Mouse (Mus musculus): Measurements from ENCODE around the gene Haspin. TPM values are rescaled to one million over a fixed set of nuclear protein-coding genes. Genes with fewer than 3 reads are reported as not detected.

The Haspin gene
- polyA plus RNA-seq, 1 experiment from 2014 or later, result 24.2 TPM

DNA sequence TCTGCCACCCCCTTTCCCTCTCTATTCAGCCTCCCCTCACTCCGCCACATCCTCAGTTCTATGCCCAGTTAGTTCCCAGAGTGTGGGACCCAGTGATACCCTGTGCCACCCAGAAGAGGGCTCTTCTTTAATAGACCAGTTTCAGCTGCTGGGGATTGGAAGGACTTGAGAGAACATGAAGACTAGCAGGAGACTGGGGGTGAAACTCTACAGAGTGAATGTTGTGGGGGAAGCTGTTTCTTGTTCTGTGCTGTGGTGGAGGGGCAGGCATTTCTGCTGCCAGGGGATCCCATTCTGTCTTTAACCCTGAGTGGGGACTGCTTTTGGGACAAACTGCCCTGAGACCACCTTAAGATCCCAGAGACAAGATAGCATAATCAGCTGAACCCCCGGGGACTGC, 47.3 kb downstream of the Haspin start:
- no peak for DNase-seq (ENCODE audit: low spot score)
- H3K4me3 ChIP-seq (ENCODE audit: low read depth, low read length), result no peak overlapping the region
- H3K27ac ChIP-seq (ENCODE audit: low read depth, low read length), result no peak overlapping the region
- ATAC-seq (replicated peaks; ENCODE audit: low FRiP score), result no peak
- WGBS, result 80% methylated on average over 2 of the region's 2 CpGs
- H3K4me2 ChIP-seq, result no peak overlapping the region
- H3K36me3 ChIP-seq (ENCODE audit: control insufficient read depth, insufficient read depth, low read length), result no peaks in the 10 kb centered on the region
- H3K9ac ChIP-seq (ENCODE audit: low read depth, low read length), result no peak overlapping the region
- no peaks in the 10 kb centered on the region for H3K9me3 ChIP-seq (ENCODE audit: control insufficient read depth, low read length)
- H3K27me3 ChIP-seq (replicated peaks; ENCODE audit: control insufficient read depth, insufficient read depth, low read length), result no peaks in the 10 kb centered on the region
- H3K4me1 ChIP-seq (replicated peaks; ENCODE audit: control insufficient read depth, insufficient read depth, low read length), result no peaks in the 10 kb centered on the region; the same call in 1 of the 2 replicates

DNA sequence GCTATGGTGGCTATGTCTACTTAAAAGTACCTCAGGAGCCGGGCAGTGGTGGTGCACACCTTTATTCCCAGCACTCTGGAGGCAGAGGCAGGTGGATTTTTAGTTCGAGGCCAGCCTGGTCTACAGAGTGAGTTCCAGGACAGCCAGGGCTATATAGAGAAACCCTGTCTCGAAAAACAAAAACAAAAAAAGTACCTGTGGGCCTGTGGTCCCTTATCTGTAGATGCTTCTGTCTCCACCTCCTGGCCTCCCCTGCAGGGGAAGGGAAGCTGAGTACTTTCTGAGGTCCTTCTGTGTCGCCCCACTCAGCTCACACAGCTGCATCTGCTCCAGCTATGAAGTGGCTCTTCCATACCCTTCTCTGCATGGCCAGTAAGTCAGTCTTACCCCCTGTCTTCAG, 47.8 kb downstream of the Haspin start, which contains the start of gene Itgae:
Itgae (plus strand) TSS at position 301 of the 400 bp plus-strand sequence.
- H3K9me3 ChIP-seq (ENCODE audit: control insufficient read depth, low read length), result no peaks in the 10 kb centered on the region
- no peak for DNase-seq (ENCODE audit: low spot score)
- H3K27ac ChIP-seq (ENCODE audit: low read depth, low read length), result no peak within 1 kb of the TSS
- H3K4me3 ChIP-seq (ENCODE audit: low read depth, low read length), result no peak within 1 kb of the TSS
- no peaks in the 10 kb centered on the region for H3K27me3 ChIP-seq (replicated peaks; ENCODE audit: control insufficient read depth, insufficient read depth, low read length)
- H3K4me1 ChIP-seq (replicated peaks; ENCODE audit: control insufficient read depth, insufficient read depth, low read length), result no peaks in the 10 kb centered on the region; the same call in 1 of the 2 replicates
- no peaks in the 10 kb centered on the region for H3K36me3 ChIP-seq (ENCODE audit: control insufficient read depth, insufficient read depth, low read length)
- ATAC-seq (replicated peaks; ENCODE audit: low FRiP score), result no peak
- 72% methylated on average over 4 of the region's 4 CpGs for WGBS
- H3K9ac ChIP-seq (ENCODE audit: low read depth, low read length), result no peak within 1 kb of the TSS
- no peak within 1 kb of the TSS for H3K4me2 ChIP-seq

DNA sequence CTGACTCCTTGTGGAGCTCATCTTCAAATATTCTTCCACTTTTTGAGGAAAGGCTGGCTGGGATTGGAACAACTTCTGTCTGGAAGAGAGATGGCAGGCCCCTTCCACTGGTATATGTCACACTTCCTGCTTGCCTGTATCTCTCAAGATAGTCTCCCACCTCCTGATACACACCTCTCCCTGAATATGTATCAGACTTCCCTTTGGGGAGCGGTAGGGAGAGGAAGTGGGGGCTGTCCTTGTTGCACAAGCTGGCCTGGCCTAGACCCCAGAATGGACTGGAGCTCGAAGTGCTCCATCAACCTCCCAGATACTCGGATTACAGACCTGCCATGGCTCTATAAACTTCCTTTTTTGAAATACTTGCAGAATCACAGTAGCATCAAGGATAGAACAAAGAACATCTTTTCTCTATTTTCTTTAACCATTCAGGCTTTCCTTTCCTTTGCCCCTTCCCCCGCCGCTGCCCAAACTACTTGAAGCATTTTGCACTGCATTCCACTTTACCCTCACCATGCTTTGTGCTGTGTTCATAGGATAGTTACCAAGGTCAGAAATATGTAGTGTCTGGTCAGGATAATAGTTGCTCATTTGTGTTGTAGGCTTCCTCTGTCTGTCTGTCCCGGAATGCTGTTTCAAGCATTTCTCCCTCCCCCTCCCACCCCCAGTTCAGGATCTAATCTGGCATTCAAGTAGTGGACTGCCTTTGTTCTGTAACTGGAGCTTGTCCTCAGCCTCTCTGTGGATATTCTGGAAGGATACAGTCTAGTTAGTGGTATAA, 50.2 kb downstream of the Haspin start:
- DNase-seq (ENCODE audit: low spot score) (no peak), ATAC-seq (replicated peaks; ENCODE audit: low FRiP score) (no peak)
- Histone ChIP-seq H3K4me1 (replicated peaks; ENCODE audit: control insufficient read depth, insufficient read depth, low read length) (peaks cover 7% of the 10 kb centered on the region), H3K36me3 (ENCODE audit: control insufficient read depth, insufficient read depth, low read length) (no peaks in the 10 kb centered on the region), H3K4me3 (ENCODE audit: low read depth, low read length) (no peak overlapping the region), H3K9me3 (ENCODE audit: control insufficient read depth, low read length) (no peaks in the 10 kb centered on the region), H3K27ac (ENCODE audit: low read depth, low read length) (no peak overlapping the region), H3K4me2 (no peak overlapping the region), H3K27me3 (replicated peaks; ENCODE audit: control insufficient read depth, insufficient read depth, low read length) (no peaks in the 10 kb centered on the region), H3K9ac (ENCODE audit: low read depth, low read length) (no peak overlapping the region)
- WGBS, result 61% methylated on average over 6 of the region's 6 CpGs

Other genes with a start within 250 kb of the Haspin start
- 23.5 and 25.9 TPM in 2 replicates for gene Atp2a3, start 177.1 kb downstream of the Haspin start, polyA plus RNA-seq (2014; fragmentation: Nextera tagmentation; extraction: Ambion mirVana)
- gene P2rx1, start 139.2 kb downstream of the Haspin start, polyA plus RNA-seq (2014; fragmentation: Nextera tagmentation; extraction: Ambion mirVana), result 17.6 and 18.8 TPM in 2 replicates
- gene Camkk1, start 119.3 kb downstream of the Haspin start, polyA plus RNA-seq (2014; fragmentation: Nextera tagmentation; extraction: Ambion mirVana), result 2.6 and 3.0 TPM in 2 replicates
- gene Ncbp3, start 90.5 kb downstream of the Haspin start, polyA plus RNA-seq (2014; fragmentation: Nextera tagmentation; extraction: Ambion mirVana), result 11.1 and 11.8 TPM in 2 replicates
- 0.43 and 0.60 TPM in 2 replicates for gene Itgae, start 47.7 kb downstream of the Haspin start, polyA plus RNA-seq (2014; fragmentation: Nextera tagmentation; extraction: Ambion mirVana)
- gene P2rx5, start 22.1 kb upstream of the Haspin start, polyA plus RNA-seq (2014; fragmentation: Nextera tagmentation; extraction: Ambion mirVana), result 0.62 and 0.68 TPM in 2 replicates
- 145 and 148 TPM in 2 replicates for gene Emc6, start 38.7 kb upstream of the Haspin start, polyA plus RNA-seq (2014; fragmentation: Nextera tagmentation; extraction: Ambion mirVana)
- gene Tax1bp3, start 38.8 kb upstream of the Haspin start, polyA plus RNA-seq (2014; fragmentation: Nextera tagmentation; extraction: Ambion mirVana), result 81.1 and 85.3 TPM in 2 replicates
- 11.7 and 12.3 TPM in 2 replicates for gene Ctns, start 60.7 kb upstream of the Haspin start, polyA plus RNA-seq (2014; fragmentation: Nextera tagmentation; extraction: Ambion mirVana)
- gene Shpk, start 61.2 kb upstream of the Haspin start, polyA plus RNA-seq (2014; fragmentation: Nextera tagmentation; extraction: Ambion mirVana), result 2.6 and 2.7 TPM in 2 replicates
- gene Trpv1, start 96.0 kb upstream of the Haspin start, polyA plus RNA-seq (2014; fragmentation: Nextera tagmentation; extraction: Ambion mirVana), result not detected in 2 replicates
- 0.04 TPM in 1 of 2 replicates, not detected in the other for gene Trpv3, start 129.1 kb upstream of the Haspin start, polyA plus RNA-seq (2014; fragmentation: Nextera tagmentation; extraction: Ambion mirVana)
- 0.82 and 2.1 TPM in 2 replicates for gene Aspa, start 191.3 kb upstream of the Haspin start, polyA plus RNA-seq (2014; fragmentation: Nextera tagmentation; extraction: Ambion mirVana)
- gene Gm49340, start 191.4 kb upstream of the Haspin start, polyA plus RNA-seq (2014; fragmentation: Nextera tagmentation; extraction: Ambion mirVana), result not detected in 2 replicates
- gene Spata22, start 191.4 kb upstream of the Haspin start, polyA plus RNA-seq (2014; fragmentation: Nextera tagmentation; extraction: Ambion mirVana), result 0.32 TPM in 1 of 2 replicates, not detected in the other
- 0.16 TPM in 1 of 2 replicates, not detected in the other for gene Olfr20, start 212.5 kb upstream of the Haspin start, polyA plus RNA-seq (2014; fragmentation: Nextera tagmentation; extraction: Ambion mirVana)
- not detected in 2 replicates for gene Olfr376, start 233.0 kb upstream of the Haspin start, polyA plus RNA-seq (2014; fragmentation: Nextera tagmentation; extraction: Ambion mirVana)